Mouse (Mus musculus): ENCODE results near the gene Hoxa5. TPM values are rescaled to one million over a fixed set of nuclear protein-coding genes. Genes with fewer than 3 reads are reported as not detected.

Hoxa5 gene
- polyA plus RNA-seq, 1 experiment, result 1.3 TPM

DNA sequence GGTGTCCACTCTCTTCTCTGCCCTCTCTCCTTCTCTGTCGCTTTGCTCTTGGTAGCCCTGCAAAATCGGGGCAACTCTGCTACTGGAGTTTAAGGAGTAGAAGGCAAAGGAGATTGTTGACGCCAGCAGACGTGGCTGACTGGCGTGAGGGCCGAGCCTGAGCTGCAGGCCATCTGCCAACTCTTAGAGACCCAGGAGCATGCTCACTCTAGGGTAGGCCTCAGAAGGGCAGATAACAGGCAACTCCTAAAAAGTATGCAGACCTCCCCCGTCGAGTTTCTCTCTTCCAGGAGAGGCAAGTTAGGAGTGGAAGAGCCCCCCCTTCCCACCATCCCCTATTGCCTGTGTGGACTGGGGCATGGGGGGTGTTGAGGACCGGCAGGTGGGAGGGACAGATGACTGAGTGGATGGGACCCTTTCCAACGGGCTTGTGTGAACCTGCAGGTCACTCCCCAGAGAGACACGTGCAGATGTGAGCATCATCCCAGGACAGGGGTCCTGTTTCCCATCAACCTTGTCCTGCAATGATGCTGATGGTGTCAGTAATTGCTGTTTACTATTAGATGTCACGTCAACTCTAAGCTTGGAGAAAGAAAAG is 45.1 kb downstream of the Hoxa5 start:
- Histone ChIP-seq H3K4me1 (ENCODE audit: control insufficient read depth, insufficient read depth, insufficient read length) (peaks cover 5% of the 10 kb centered on the region), H3K27ac (ENCODE audit: insufficient read depth, low read length) (no peak overlapping the region), H3K4me3 (ENCODE audit: extremely low read depth, insufficient read depth, insufficient read length) (no peak overlapping the region; the same call in 1 of the 2 replicates), H3K36me3 (ENCODE audit: control insufficient read depth, insufficient read depth, low read length) (no peaks in the 10 kb centered on the region), H3K27me3 (ENCODE audit: control insufficient read depth, insufficient read depth, low read length) (peaks cover 26% of the 10 kb centered on the region)
- DNase-seq (ENCODE audit: low read depth in 1 of 2, low spot score in 2 of 2), result no peak
- TF ChIP-seq CTCF (IDR thresholded peaks at IDR 0.05; ENCODE audit: extremely low read depth, insufficient read depth, insufficient read length, insufficient replicate concordance) (no peak), POLR2A (IDR thresholded peaks at IDR 0.05; ENCODE audit: low read depth, low read length) (no peak)
- 44% methylated on average over 12 of the region's 12 CpGs for WGBS

- H3K27ac ChIP-seq (ENCODE audit: insufficient read depth, low read length), result no peak within 1 kb of the TSS
- H3K4me1 ChIP-seq (ENCODE audit: control insufficient read depth, insufficient read depth, insufficient read length), result peaks cover 5% of the 10 kb centered on the region
- H3K27me3 ChIP-seq (ENCODE audit: control insufficient read depth, insufficient read depth, low read length), result peaks cover 22% of the 10 kb centered on the region
- peak; percentile 9 to 48 for DNase-seq (ENCODE audit: low read depth in 1 of 2, low spot score in 2 of 2)
- TF ChIP-seq CTCF (IDR thresholded peaks at IDR 0.05; ENCODE audit: extremely low read depth, insufficient read depth, insufficient read length, insufficient replicate concordance), result no peak
- whole genome bisulfite sequencing, result under 1% methylated on average over 54 of the region's 55 CpGs
- no peaks in the 10 kb centered on the region for H3K36me3 ChIP-seq (ENCODE audit: control insufficient read depth, insufficient read depth, low read length)
- peak within 1 kb of the TSS; percentile 58 for H3K4me3 ChIP-seq (ENCODE audit: extremely low read depth, insufficient read depth, insufficient read length)
Observed at GRCm38 (mm10) chr6:52158276-52159051, 45.9 kb downstream of the Hoxa5 start, which contains the start of gene Hoxa1. Hoxa1 (minus strand) TSS chr6:52158317.

- Histone ChIP-seq H3K27me3 (ENCODE audit: control insufficient read depth, insufficient read depth, low read length) (peaks cover 23% of the 10 kb centered on the region), H3K27ac (ENCODE audit: insufficient read depth, low read length) (no peak overlapping the region), H3K4me3 (ENCODE audit: extremely low read depth, insufficient read depth, insufficient read length) (peak overlapping the region; percentile 58; the same call in 1 of the 2 replicates), H3K4me1 (ENCODE audit: control insufficient read depth, insufficient read depth, insufficient read length) (peaks cover 5% of the 10 kb centered on the region), H3K36me3 (ENCODE audit: control insufficient read depth, insufficient read depth, low read length) (no peaks in the 10 kb centered on the region)
- 5% methylated on average over 32 of the region's 32 CpGs for WGBS
- TF ChIP-seq CTCF (IDR thresholded peaks at IDR 0.05; ENCODE audit: extremely low read depth, insufficient read depth, insufficient read length, insufficient replicate concordance) (no peak), POLR2A (IDR thresholded peaks at IDR 0.05; ENCODE audit: low read depth, low read length) (no peak)
- no peak for DNase-seq (ENCODE audit: low read depth in 1 of 2, low spot score in 2 of 2)
Observed at GRCm38 (mm10) chr6:52157466-52158275, 46.7 kb downstream of the Hoxa5 start.

- H3K4me1 ChIP-seq (ENCODE audit: control insufficient read depth, insufficient read depth, insufficient read length), result peaks cover 5% of the 10 kb centered on the region
- DNase-seq (ENCODE audit: low read depth in 1 of 2, low spot score in 2 of 2), result no peak
- TF ChIP-seq POLR2A (IDR thresholded peaks at IDR 0.05; ENCODE audit: low read depth, low read length), result no peak
- TF ChIP-seq CTCF (IDR thresholded peaks at IDR 0.05; ENCODE audit: extremely low read depth, insufficient read depth, insufficient read length, insufficient replicate concordance), result no peak
- H3K27ac ChIP-seq (ENCODE audit: insufficient read depth, low read length), result no peak overlapping the region
- H3K4me3 ChIP-seq (ENCODE audit: extremely low read depth, insufficient read depth, insufficient read length), result no peak overlapping the region
- H3K36me3 ChIP-seq (ENCODE audit: control insufficient read depth, insufficient read depth, low read length), result no peaks in the 10 kb centered on the region
- H3K27me3 ChIP-seq (ENCODE audit: control insufficient read depth, insufficient read depth, low read length), result peaks cover 25% of the 10 kb centered on the region
- WGBS, result 12% methylated on average over 20 of the region's 20 CpGs
Observed at GRCm38 (mm10) chr6:52156551-52157200, 47.7 kb downstream of the Hoxa5 start.

- H3K27ac ChIP-seq (ENCODE audit: insufficient read depth, low read length), result no peak overlapping the region
- H3K36me3 ChIP-seq (ENCODE audit: control insufficient read depth, insufficient read depth, low read length), result no peaks in the 10 kb centered on the region
- H3K4me1 ChIP-seq (ENCODE audit: control insufficient read depth, insufficient read depth, insufficient read length), result peaks cover 5% of the 10 kb centered on the region
- peaks cover 22% of the 10 kb centered on the region for H3K27me3 ChIP-seq (ENCODE audit: control insufficient read depth, insufficient read depth, low read length)
- no peak for DNase-seq (ENCODE audit: low read depth in 1 of 2, low spot score in 2 of 2)
- 81% methylated on average over 3 of the region's 3 CpGs for WGBS
- TF ChIP-seq POLR2A (IDR thresholded peaks at IDR 0.05; ENCODE audit: low read depth, low read length) (no peak), CTCF (IDR thresholded peaks at IDR 0.05; ENCODE audit: extremely low read depth, insufficient read depth, insufficient read length, insufficient replicate concordance) (no peak)
- H3K4me3 ChIP-seq (ENCODE audit: extremely low read depth, insufficient read depth, insufficient read length), result no peak overlapping the region
Observed at GRCm38 (mm10) chr6:52155471-52155870, 48.9 kb downstream of the Hoxa5 start.

GRCm38 (mm10) chr6:52154044-52154443 is 50.3 kb downstream of the Hoxa5 start:
- TF ChIP-seq CTCF (IDR thresholded peaks at IDR 0.05; ENCODE audit: extremely low read depth, insufficient read depth, insufficient read length, insufficient replicate concordance) (no peak), POLR2A (IDR thresholded peaks at IDR 0.05; ENCODE audit: low read depth, low read length) (no peak)
- Histone ChIP-seq H3K4me1 (ENCODE audit: control insufficient read depth, insufficient read depth, insufficient read length) (peaks cover 5% of the 10 kb centered on the region), H3K27ac (ENCODE audit: insufficient read depth, low read length) (no peak overlapping the region), H3K27me3 (ENCODE audit: control insufficient read depth, insufficient read depth, low read length) (peaks cover 20% of the 10 kb centered on the region), H3K36me3 (ENCODE audit: control insufficient read depth, insufficient read depth, low read length) (no peaks in the 10 kb centered on the region), H3K4me3 (ENCODE audit: extremely low read depth, insufficient read depth, insufficient read length) (no peak overlapping the region)
- no peak for DNase-seq (ENCODE audit: low read depth in 1 of 2, low spot score in 2 of 2)
- WGBS, result 73% methylated on average over 5 of the region's 5 CpGs
